Mouse (Mus musculus) effector memory CD4-positive, alpha-beta T cell, adult 7 months (primary cell): ENCODE results near the gene Olfm3. TPM values are rescaled to one million over a fixed set of nuclear protein-coding genes. Genes with fewer than 3 reads are reported as not detected.

Source experiments
- polyA plus RNA-seq: library from polyadenylated mRNA; unstranded; fragments of 100-300 nt; shearing (Covaris generic); gene quantifications from one replicate; pipeline ENCODE4 v1.2.1, GENCODE M21; 2017

Olfm3 gene
- 0.10 TPM for polyA plus RNA-seq

DNA sequence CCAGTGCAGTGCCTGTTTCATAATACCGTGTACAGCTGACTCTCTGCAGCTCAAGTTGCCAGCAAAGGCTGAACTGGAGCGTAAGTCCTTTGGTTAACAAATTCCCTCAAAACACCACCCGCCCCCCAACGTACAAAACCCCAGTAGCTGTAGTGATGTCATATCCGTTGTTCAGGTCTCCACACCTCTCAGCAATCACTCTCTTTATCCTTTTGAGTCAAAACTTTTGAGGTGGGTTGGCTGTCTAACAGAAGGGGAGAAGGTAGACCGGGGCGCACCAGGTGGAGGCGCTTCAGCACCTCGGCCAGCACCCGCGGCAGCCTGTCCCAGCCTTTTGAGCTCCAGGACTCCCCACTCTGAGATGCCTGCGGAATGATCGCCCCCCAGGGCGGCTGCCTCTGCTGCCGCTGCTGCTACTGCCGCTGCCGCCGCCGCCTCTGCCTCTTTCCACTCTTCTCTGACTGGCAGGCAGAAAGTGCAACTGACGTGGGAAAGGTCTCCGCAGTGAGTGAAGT, at the start of gene Olfm3:
Gene Olfm3 (plus strand): TSS at position 155 of the 515 bp plus-strand sequence.

